Mouse (Mus musculus): ENCODE measurements around the gene H2afb1. TPM values are rescaled to one million over a fixed set of nuclear protein-coding genes. Genes with fewer than 3 reads are reported as not detected.
"Not testable (repeated sequence)": the region's sequence is repeated elsewhere in the genome, so short reads cannot be mapped to it uniquely, and the experiment has no call there.

H2afb1 gene
- not detected in 2 replicates for polyA plus RNA-seq (2014; fragmentation: Nextera tagmentation; extraction: Ambion mirVana)

DNA sequence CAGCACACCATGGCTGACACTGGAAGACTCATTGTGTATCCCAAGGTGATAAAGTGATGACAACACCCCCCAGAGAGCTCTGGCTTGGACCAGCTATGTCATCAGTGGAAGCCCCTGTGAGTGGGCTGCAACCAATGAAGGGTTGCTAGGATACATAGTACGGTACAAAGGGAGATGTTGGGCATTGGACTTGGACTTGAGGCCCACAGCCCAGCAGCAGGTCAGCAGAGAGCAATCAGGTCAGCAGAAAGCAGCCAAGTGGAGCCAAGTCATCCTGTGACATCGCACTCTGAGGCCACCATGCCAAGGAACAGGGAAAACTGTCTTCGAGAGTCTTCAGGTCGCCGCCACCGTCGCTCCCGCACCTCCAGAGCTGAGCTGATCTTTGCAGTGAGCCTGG lies at the start of gene H2afb1:
H2afb1 (plus strand) TSS at position 301 of the 400 bp plus-strand sequence.
- H3K4me1 ChIP-seq (ENCODE audit: control insufficient read depth in 2 of 2, insufficient read depth in 2 of 2, low read length in 2 of 2); H3K27ac ChIP-seq (replicated peaks in 1 of 2; ENCODE audit: control insufficient read depth in 1 of 2, insufficient read depth in 1 of 2, low read depth in 2 of 2, low read length in 2 of 2); H3K27me3 ChIP-seq (ENCODE audit: control insufficient read depth, insufficient read depth, low read length); H3K9me3 ChIP-seq (ENCODE audit: control insufficient read depth, low read length); H3K36me3 ChIP-seq (ENCODE audit: control insufficient read depth, insufficient read depth, low read length); H3K4me3 ChIP-seq (ENCODE audit: control insufficient read depth in 1 of 2, insufficient read depth in 1 of 2, low read depth in 1 of 2, low read length in 2 of 2); H3K4me2 ChIP-seq (ENCODE audit: low read length); H3K9ac ChIP-seq (ENCODE audit: low read length); ATAC-seq (ENCODE audit: insufficient number of reproducible peaks, insufficient read depth, low FRiP score, low read depth): not testable (repeated sequence)
- WGBS: 92% methylated on average over 1 of the region's 8 CpGs

DNA sequence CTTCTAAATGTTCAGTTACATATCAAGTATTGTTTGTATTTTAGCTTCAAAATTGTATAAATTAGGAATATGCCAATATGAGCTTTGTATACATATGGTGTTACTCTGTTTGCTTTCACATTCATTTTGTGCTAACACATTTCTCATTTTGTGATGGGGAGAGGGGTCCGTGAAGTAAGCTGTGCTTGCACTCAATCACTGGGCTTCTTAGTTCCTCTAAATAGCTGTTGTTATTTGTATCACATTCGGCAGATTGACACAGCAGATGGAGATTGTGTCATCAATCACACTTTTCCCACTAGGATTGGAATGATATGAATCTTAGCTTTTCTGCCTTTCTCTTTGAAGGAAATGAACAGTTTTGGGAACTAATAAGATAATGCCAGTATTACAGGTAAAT lies 21.5 kb downstream of the H2afb1 start:
- Histone ChIP-seq H3K9me3 (ENCODE audit: control insufficient read depth, low read length) (no peaks in the 10 kb centered on the region), H3K27ac (replicated peaks in 1 of 2; ENCODE audit: control insufficient read depth in 1 of 2, insufficient read depth in 1 of 2, low read depth in 2 of 2, low read length in 2 of 2) (no peak overlapping the region), H3K27me3 (ENCODE audit: control insufficient read depth, insufficient read depth, low read length) (no peaks in the 10 kb centered on the region), H3K4me1 (ENCODE audit: control insufficient read depth in 2 of 2, insufficient read depth in 2 of 2, low read length in 2 of 2) (no peaks in the 10 kb centered on the region), H3K4me3 (ENCODE audit: control insufficient read depth in 1 of 2, insufficient read depth in 1 of 2, low read depth in 1 of 2, low read length in 2 of 2) (no peak overlapping the region), H3K9ac (ENCODE audit: low read length) (no peak overlapping the region), H3K4me2 (ENCODE audit: low read length) (no peak overlapping the region), H3K36me3 (ENCODE audit: control insufficient read depth, insufficient read depth, low read length) (no peaks in the 10 kb centered on the region)
- ATAC-seq (ENCODE audit: insufficient number of reproducible peaks, insufficient read depth, low FRiP score, low read depth): no peak
- WGBS: 72% methylated on average over 2 of the region's 2 CpGs

All from heart, embryonic 14.5 days (tissue).